Mouse (Mus musculus): ENCODE data around the gene Sfxn5. TPM values are rescaled to one million over a fixed set of nuclear protein-coding genes. Genes with fewer than 3 reads are reported as not detected.

Gene Sfxn5
- polyA plus RNA-seq, 1 experiment: 23.6 TPM

- no peaks in the 10 kb centered on the region for H3K27me3 ChIP-seq (replicated peaks; ENCODE audit: control insufficient read depth, insufficient read depth, low read length)
- no peaks in the 10 kb centered on the region for H3K36me3 ChIP-seq (ENCODE audit: control insufficient read depth, insufficient read depth, low read length)
- H3K4me1 ChIP-seq (ENCODE audit: control insufficient read depth, insufficient read depth, low read length): peaks cover 6% of the 10 kb centered on the region
- TF ChIP-seq POLR2A (IDR thresholded peaks at IDR 0.05; ENCODE audit: low read depth, low read length) (no peak), CTCF (conservative IDR thresholded peaks at IDR 0.05; ENCODE audit: insufficient read depth, insufficient read length, low read depth, low read length) (no peak)
- WGBS: 59% methylated on average over 4 of the region's 4 CpGs
- DNase-seq: no peak
- no peak overlapping the region for H3K27ac ChIP-seq (ENCODE audit: insufficient read depth, low read depth, low read length)
- H3K4me3 ChIP-seq (ENCODE audit: insufficient read depth, low read depth, low read length): no peak overlapping the region
Measured at GRCm38 (mm10) chr6:85232045-85232444, 101.2 kb downstream of the Sfxn5 start.

GRCm38 (mm10) chr6:85231469-85231868 lies 101.8 kb downstream of the Sfxn5 start:
- no peak overlapping the region for H3K4me3 ChIP-seq (ENCODE audit: insufficient read depth, low read depth, low read length)
- WGBS: 51% methylated on average over 6 of the region's 6 CpGs
- H3K27ac ChIP-seq (ENCODE audit: insufficient read depth, low read depth, low read length): no peak overlapping the region
- TF ChIP-seq POLR2A (IDR thresholded peaks at IDR 0.05; ENCODE audit: low read depth, low read length): no peak
- TF ChIP-seq CTCF (conservative IDR thresholded peaks at IDR 0.05; ENCODE audit: insufficient read depth, insufficient read length, low read depth, low read length): no peak
- H3K27me3 ChIP-seq (replicated peaks; ENCODE audit: control insufficient read depth, insufficient read depth, low read length): no peaks in the 10 kb centered on the region
- peaks cover 10% of the 10 kb centered on the region for H3K4me1 ChIP-seq (ENCODE audit: control insufficient read depth, insufficient read depth, low read length)
- H3K36me3 ChIP-seq (ENCODE audit: control insufficient read depth, insufficient read depth, low read length): no peaks in the 10 kb centered on the region
- no peak for DNase-seq

DNA sequence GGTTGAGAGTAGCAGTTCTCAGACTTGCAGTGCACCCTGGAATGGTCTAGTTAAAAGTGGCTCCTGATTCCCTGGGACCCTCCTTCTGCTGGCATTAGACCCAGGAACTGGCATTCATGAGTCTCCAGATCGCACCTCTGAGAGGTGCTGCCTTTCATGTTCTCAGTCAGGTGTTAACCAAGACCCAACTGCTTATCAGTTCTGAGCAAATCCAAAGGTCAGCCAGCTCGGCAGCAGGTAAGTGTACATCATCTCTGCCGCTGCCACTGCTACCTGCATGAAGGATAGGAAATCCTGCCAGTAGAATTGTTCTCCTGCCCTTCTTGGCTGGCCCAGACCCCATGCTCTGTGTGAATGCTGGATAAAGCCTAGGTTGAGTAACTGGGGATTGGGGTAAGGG lies 102.5 kb downstream of the Sfxn5 start:
- no peak for TF ChIP-seq CTCF (conservative IDR thresholded peaks at IDR 0.05; ENCODE audit: insufficient read depth, insufficient read length, low read depth, low read length)
- TF ChIP-seq POLR2A (IDR thresholded peaks at IDR 0.05; ENCODE audit: low read depth, low read length): no peak
- Histone ChIP-seq H3K27ac (ENCODE audit: insufficient read depth, low read depth, low read length) (no peak overlapping the region), H3K27me3 (replicated peaks; ENCODE audit: control insufficient read depth, insufficient read depth, low read length) (no peaks in the 10 kb centered on the region), H3K36me3 (ENCODE audit: control insufficient read depth, insufficient read depth, low read length) (no peaks in the 10 kb centered on the region), H3K4me3 (ENCODE audit: insufficient read depth, low read depth, low read length) (no peak overlapping the region), H3K4me1 (ENCODE audit: control insufficient read depth, insufficient read depth, low read length) (peaks cover 10% of the 10 kb centered on the region)
- no peak for DNase-seq
- 55% methylated on average over 3 of the region's 3 CpGs for WGBS

GRCm38 (mm10) chr6:85227520-85227919 lies 105.7 kb downstream of the Sfxn5 start:
- 37% methylated on average over 2 of the region's 2 CpGs for WGBS
- Histone ChIP-seq H3K4me1 (ENCODE audit: control insufficient read depth, insufficient read depth, low read length) (peaks cover 19% of the 10 kb centered on the region), H3K4me3 (ENCODE audit: insufficient read depth, low read depth, low read length) (no peak overlapping the region), H3K27ac (ENCODE audit: insufficient read depth, low read depth, low read length) (no peak overlapping the region), H3K36me3 (ENCODE audit: control insufficient read depth, insufficient read depth, low read length) (no peaks in the 10 kb centered on the region), H3K27me3 (replicated peaks; ENCODE audit: control insufficient read depth, insufficient read depth, low read length) (no peaks in the 10 kb centered on the region)
- DNase-seq: peak; percentile 51
- TF ChIP-seq CTCF (conservative IDR thresholded peaks at IDR 0.05; ENCODE audit: insufficient read depth, insufficient read length, low read depth, low read length) (no peak), POLR2A (IDR thresholded peaks at IDR 0.05; ENCODE audit: low read depth, low read length) (no peak)

GRCm38 (mm10) chr6:85226570-85226969 lies 106.7 kb downstream of the Sfxn5 start:
- 76% methylated on average over 9 of the region's 9 CpGs for WGBS
- peak; percentile 25 for DNase-seq
- Histone ChIP-seq H3K36me3 (ENCODE audit: control insufficient read depth, insufficient read depth, low read length) (no peaks in the 10 kb centered on the region), H3K27ac (ENCODE audit: insufficient read depth, low read depth, low read length) (no peak overlapping the region), H3K4me1 (ENCODE audit: control insufficient read depth, insufficient read depth, low read length) (peaks cover 19% of the 10 kb centered on the region), H3K27me3 (replicated peaks; ENCODE audit: control insufficient read depth, insufficient read depth, low read length) (no peaks in the 10 kb centered on the region), H3K4me3 (ENCODE audit: insufficient read depth, low read depth, low read length) (no peak overlapping the region)
- no peak for TF ChIP-seq POLR2A (IDR thresholded peaks at IDR 0.05; ENCODE audit: low read depth, low read length)
- TF ChIP-seq CTCF (conservative IDR thresholded peaks at IDR 0.05; ENCODE audit: insufficient read depth, insufficient read length, low read depth, low read length): no peak

DNA sequence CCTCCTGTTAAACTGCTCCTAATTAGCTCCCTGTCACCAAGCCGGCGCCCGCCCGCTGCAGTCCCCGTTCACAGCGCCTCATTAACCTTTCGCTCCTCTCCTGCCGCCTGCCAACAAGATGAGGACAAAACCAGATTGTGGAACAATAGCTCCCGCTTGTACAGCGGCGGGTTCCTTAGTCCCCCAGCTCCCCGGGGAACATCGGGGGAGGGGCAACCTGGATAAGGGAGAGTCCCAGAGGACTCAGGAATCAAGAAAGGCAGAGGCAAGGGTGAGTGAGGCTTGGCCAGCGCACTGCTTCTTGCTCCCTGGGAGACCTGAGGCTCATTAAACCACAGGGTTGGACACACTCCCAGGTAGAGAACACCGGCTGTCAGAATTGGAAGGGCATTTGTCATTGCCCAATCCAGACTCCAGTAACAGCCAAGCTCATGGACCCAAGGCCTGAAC lies 108.8 kb downstream of the Sfxn5 start:
- H3K4me3 ChIP-seq (ENCODE audit: insufficient read depth, low read depth, low read length): no peak overlapping the region
- DNase-seq: peak; percentile 86
- peaks cover 19% of the 10 kb centered on the region for H3K4me1 ChIP-seq (ENCODE audit: control insufficient read depth, insufficient read depth, low read length)
- H3K27me3 ChIP-seq (replicated peaks; ENCODE audit: control insufficient read depth, insufficient read depth, low read length): no peaks in the 10 kb centered on the region
- WGBS: 49% methylated on average over 15 of the region's 15 CpGs
- no peaks in the 10 kb centered on the region for H3K36me3 ChIP-seq (ENCODE audit: control insufficient read depth, insufficient read depth, low read length)
- H3K27ac ChIP-seq (ENCODE audit: insufficient read depth, low read depth, low read length): no peak overlapping the region
- TF ChIP-seq POLR2A (IDR thresholded peaks at IDR 0.05; ENCODE audit: low read depth, low read length) (no peak), CTCF (conservative IDR thresholded peaks at IDR 0.05; ENCODE audit: insufficient read depth, insufficient read length, low read depth, low read length) (no peak)

DNA sequence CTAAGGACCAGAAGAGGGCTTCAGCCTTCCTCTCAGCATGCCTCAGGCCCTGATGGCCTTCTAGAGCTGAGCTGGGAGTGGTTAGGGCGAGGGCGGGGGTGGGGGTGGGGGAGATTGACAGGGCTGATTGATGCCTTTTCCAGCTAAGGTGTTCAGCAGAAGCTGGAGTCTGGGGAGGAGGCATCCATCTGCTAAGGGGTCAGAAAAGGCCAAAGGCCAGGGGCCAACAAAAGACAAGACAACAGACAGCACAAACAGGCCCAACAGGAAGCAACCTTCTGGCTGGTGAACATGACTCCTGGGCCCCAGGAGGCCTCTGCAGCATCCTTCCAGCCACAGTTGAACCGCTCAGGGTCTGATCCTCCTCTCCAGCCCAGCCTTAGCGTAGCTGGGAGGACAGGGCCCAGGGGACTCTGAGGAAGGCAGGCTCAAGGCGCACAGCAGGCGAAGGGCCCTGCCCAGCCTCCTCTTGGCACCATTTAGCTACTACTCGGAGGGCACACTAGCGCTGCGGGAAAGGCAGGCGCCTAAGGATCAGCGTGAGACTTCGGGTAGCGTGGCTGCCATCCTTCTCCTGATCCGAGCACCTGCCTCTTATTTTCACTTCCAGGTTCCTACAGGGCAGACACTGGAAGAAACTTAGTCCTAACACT lies 109.6 kb downstream of the Sfxn5 start:
- WGBS: 81% methylated on average over 14 of the region's 14 CpGs
- Histone ChIP-seq H3K27me3 (replicated peaks; ENCODE audit: control insufficient read depth, insufficient read depth, low read length) (no peaks in the 10 kb centered on the region), H3K4me1 (ENCODE audit: control insufficient read depth, insufficient read depth, low read length) (peaks cover 19% of the 10 kb centered on the region), H3K36me3 (ENCODE audit: control insufficient read depth, insufficient read depth, low read length) (no peaks in the 10 kb centered on the region), H3K27ac (ENCODE audit: insufficient read depth, low read depth, low read length) (no peak overlapping the region), H3K4me3 (ENCODE audit: insufficient read depth, low read depth, low read length) (no peak overlapping the region)
- DNase-seq: no peak
- TF ChIP-seq CTCF (conservative IDR thresholded peaks at IDR 0.05; ENCODE audit: insufficient read depth, insufficient read length, low read depth, low read length) (no peak), POLR2A (IDR thresholded peaks at IDR 0.05; ENCODE audit: low read depth, low read length) (no peak)
